Mouse (Mus musculus): Measurements from ENCODE around the gene Ppt2.

Gene Ppt2

DNA sequence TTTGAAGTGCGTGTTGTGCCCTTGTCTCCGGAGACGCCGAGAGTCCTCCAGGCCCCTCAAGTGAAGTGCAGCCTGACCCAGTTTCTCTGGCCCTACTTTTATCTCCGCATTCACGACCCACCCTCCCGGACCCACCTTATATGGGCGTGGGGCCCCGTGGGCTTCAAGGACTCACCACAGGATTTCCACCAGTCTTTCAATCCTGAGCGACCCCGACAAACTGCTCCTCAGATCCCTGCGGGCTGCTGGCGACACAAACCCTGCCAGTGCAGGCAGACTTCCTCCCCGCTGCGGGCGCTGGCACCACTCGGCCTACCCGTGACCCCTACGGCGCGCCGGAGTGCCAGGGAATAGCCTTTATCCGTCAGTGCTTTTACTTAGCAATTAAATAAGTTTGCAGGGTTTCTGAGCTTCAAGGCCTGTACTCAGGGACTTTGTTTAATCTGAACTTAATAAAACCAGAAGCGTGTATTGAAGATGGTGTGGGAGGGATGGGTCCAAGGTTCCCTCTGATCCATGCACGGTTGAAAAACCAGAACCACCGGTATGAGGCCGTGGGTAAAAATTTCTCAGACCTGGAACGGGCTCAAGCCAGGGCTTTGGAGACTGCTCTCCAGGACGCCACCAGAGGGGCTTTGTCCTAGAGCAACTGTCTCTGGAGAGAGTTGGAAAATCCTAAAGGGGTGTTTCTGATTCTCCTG lies at the start of gene Ppt2:
TSS of gene Ppt2 (minus strand) at position 568 of the 701 bp plus-strand sequence.
- ATAC-seq (ENCODE audit: low TSS enrichment) = no peak

DNA sequence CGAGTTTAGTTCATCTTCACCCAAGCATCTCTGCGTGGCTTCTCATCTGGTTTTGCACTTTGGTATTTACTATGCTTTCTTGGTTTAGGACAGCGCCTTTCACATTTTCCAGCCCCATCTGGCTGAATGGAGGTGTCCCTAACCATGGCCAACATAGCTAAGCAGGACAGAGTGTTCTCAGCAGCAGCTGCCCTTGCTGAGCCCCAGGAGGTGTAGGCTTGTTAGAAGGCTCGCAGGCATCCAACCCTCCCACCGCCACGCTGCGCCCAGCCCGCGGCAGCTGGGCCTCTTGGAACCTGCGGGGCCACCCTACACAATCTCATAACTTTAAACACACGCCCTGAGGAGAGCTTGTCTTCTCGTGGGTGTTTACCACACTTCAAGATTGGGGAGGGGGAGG lies 48.4 kb upstream of the Ppt2 start:
- no peak for ATAC-seq (ENCODE audit: low TSS enrichment)

DNA sequence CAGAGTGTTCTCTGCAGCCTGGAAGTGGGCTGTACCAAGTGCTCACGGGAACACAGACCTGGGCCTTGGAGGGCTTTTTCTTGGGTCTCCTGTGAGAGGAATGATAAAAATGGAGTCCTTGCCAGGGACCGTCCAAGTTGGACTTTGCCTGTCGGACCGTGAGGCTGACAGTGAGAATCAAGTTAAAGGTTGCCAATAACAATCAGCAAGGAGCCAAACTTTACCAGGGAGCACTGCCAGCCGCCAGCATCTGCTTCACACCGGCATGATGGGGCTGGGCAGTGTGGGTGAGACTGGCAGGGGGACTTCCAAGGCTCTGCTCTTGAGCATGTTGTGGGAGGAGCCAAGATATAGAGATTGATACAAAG lies 47.8 kb upstream of the Ppt2 start:
- ATAC-seq (ENCODE audit: low TSS enrichment) = no peak

DNA sequence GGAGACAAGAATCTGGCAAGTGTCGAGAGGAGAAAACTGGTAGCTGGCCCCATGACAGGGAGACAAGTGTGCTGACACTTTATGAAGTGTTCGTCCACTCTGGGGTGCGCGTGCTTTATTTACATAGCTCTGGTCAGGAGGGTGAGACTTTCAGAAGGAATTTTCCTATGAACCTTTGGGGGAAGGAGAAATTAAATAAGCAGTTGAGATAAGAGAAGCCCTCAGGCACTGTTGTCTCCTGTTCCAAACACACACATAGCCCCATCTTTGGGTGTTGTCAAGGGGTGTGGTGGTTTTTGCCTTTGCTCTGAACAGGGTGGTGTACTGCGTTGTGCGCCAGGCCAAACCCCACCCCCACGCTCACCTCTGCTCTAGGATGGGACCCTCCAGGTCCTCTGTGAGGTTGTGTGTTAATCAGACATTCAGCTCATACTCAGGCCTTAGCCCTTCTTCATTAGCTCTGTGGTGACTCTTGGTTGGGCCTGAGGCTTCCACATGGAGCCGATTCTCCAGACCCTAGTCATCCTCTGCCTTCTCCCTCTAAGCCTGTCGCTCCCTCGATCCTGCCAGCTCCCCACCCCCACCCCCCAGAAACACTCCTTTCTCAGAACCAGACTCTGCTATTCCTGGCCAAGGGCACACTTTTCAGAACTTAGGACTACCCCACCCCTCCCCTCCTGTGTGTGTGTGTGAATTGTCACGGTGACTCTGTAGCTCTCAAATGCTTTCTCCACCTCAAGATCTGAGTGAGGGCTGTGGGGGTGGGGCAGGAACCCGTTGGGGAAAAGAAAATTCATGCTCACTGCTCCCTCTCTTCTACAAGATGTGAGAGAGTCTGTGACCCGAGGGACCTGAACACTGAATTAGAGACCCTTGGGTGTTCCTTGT lies 47.1 kb upstream of the Ppt2 start:
- ATAC-seq (ENCODE audit: low TSS enrichment) = no peak

DNA sequence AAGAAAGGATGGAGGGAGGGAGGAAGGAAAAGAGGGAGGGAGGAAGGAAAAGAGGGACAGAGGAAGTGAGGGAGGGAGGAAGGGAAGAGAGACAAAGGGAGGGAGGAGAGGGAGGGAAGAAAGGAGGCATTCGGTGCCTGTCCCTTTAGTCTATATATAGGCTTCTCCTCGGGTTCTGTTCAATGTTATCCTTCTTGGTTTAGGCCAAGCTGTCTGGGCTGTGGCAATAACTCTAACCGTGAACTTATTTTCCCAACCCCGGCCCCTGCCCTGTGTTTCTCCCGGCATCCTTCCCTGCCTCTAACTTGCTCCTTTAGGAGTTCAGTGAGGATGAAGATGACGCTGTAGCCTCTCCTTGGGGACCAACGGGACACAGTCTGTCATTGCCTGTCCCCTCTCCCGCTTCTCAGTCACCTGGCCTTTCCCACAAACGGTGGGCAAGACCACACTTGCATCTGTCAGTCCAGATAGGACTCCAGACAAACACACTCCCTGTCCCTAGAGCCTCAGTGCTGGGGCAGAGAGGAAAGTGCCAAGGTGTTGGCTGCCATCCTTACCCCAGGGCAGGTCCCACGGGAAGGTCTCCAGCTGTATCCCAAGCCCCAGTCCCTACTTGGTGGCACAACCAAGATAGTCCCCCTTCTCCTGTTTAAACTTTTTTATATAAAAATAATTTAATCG lies 46.4 kb upstream of the Ppt2 start:
- ATAC-seq (ENCODE audit: low TSS enrichment) = no peak

DNA sequence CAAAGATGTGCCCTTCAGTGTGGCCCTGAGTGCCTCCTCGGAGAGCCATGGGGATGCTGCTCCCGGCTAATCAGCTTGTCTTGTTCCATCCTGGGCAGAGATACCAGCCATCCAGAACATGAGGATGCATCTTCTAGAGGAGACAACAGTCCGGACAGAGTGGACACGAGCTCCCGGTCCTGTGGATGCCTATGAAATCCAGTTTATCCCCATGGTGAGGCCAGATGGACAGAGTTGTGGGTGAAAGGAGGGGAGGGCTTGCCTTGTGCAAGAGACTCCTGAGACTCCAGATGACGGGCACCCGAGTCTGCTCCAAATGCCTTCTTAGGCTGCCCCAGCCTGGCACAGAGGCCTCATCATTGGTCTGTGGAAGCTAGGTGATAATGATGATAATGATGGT lies 44.8 kb upstream of the Ppt2 start:
- ATAC-seq (ENCODE audit: low TSS enrichment) = no peak

DNA sequence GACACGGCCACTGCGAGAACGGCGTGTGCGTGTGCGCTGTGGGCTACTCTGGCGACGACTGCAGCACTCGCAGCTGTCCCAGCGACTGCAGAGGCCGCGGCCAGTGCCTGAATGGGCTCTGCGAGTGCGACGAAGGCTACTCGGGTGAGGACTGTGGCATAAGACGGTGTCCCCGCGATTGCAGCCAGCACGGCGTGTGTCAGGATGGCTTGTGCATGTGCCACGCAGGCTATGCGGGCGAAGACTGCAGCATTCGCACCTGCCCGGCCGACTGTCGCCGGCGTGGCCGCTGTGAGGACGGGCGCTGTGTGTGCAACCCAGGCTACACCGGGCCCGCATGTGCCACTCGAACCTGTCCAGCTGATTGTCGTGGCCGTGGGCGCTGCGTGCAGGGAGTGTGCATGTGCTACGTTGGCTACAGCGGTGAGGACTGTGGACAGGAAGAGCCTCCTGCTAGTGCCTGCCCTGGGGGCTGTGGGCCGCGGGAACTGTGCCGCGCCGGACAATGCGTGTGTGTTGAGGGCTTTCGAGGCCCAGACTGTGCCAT lies 44.0 kb upstream of the Ppt2 start:
- ATAC-seq (ENCODE audit: low TSS enrichment) = no peak

DNA sequence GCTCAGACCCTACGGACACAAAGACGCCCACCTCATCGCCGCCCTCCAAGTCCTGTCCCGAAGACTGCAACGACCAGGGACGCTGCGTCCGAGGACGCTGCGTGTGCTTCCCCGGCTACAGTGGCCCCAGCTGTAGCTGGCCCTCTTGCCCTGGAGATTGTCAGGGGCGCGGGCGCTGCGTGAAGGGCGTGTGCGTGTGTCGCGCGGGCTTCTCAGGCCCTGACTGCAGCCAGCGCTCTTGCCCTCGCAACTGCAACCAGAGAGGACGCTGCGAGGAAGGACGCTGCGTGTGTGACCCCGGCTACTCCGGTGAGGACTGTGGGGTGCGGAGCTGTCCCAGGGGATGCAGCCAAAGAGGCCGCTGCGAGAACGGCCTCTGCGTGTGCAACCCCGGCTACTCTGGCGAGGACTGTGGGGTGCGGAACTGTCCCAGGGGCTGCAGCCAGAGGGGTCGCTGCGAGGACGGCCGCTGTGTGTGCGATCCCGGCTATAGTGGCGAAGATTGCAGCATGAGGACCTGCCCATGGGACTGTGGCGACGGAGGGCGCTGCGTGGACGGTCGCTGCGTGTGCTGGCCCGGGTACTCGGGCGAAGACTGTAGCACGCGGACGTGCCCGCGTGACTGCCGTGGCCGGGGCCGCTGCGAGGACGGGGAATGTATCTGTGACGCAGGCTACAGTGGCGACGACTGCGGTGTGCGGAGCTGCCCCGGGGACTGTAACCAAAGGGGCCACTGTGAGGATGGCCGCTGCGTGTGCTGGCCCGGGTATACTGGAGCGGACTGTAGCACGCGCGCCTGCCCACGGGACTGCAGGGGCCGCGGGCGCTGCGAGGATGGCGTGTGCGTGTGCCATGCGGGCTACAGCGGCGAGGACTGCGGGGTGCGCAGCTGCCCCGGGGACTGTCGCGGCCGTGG lies 43.1 kb upstream of the Ppt2 start:
- ATAC-seq (ENCODE audit: low TSS enrichment) = no peak

DNA sequence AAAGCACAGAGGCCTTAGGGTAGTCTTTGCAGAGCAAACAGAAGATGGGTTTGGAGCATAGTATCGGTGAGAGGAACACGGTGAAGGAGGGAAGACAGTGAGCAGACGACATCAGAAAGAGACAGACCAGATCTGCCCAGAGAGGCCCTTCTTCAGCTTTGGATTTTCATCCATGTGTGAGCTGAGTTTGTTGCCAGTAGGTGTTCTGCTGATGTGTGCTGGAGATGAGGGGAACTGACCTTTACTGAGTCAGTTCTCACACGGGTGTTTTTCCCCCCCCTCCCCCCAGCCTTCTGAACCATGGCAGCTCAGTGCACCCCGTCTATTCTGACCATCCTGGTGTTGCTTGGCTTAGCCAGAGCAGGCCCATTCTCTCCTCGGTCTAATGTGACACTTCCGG lies 41.9 kb upstream of the Ppt2 start, which contains the start of gene Tnxb:
TSS of gene Tnxb (plus strand) at position 301 of the 400 bp plus-strand sequence.
- no peak for ATAC-seq (ENCODE audit: low TSS enrichment)

DNA sequence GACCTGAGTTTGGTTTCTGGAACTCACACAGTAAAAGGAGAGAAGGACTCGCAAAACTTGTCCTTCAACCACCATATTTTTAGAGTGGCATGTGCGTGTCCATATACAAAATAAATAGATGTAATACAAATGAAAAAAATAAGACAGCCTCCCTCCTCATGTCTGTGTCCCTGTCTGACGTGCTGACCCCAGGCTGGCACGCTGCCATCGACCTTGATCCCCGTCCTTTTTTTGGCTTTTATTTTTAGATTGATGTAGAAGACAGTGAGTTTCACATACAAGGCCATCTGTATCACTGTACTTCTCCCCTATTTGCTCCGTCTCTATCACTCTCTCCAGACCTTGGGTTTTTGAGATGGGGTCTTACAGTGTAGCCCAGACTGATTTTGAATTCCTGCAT lies 36.2 kb upstream of the Ppt2 start:
- ATAC-seq (ENCODE audit: low TSS enrichment) = no peak

DNA sequence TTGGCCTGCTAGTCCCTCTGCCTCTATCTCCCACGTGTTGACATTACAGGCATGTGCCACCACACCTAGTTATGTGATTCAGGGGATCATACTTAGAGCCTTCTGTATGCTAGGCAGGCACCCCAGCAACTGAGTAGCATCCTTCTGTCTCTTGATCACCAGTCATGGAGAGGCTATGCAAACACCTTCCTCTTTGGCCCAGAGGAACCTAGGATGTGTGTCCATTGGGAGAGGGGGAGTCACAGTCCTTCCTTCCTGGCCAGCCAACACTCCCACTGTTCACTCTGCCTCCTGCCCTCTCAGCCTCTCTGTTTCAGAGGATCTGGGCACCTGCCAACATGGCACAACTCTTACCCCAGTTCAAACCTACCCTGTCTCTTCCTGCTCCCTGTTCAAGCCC lies 35.2 kb upstream of the Ppt2 start:
- ATAC-seq (ENCODE audit: low TSS enrichment) = no peak

DNA sequence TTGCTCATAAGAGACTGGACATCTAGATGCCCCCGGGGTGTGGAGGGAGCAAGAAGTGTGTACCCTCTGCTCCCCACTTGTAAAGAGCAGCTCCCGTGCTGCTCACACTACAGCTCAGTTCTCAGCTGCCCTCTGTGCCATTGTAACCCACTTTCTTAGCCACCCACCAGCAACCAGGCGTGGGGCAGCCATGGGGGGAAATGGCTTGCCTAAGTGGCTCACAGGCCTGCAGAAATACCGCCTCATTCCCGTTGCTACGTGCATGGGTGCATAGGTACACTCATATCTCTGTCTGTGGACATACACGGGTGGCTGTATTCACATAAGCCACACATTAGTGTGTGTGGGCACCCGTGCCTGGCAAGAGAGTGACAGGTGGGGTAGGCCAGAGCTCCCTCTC lies 34.7 kb upstream of the Ppt2 start:
- ATAC-seq (ENCODE audit: low TSS enrichment) = no peak

DNA sequence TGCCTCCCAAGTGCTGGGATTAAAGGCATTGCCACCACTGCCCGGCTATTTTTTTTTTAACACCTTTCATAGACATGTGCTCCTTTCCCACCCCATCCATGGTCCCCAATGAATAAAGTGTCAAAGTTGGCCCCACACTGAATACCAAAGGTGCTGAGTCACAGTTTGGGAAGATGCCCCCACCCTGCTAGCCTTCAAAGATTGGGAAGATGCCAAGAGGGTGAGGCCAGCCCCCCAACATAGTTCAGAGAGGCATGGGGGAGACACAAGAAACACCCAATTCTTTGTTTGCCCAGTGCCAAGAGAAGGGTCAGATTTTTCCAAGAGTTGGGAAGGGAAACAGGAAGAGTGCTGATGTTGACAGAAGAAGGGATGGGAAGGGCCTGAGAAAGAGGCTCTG lies 34.2 kb upstream of the Ppt2 start:
- no peak for ATAC-seq (ENCODE audit: low TSS enrichment)

DNA sequence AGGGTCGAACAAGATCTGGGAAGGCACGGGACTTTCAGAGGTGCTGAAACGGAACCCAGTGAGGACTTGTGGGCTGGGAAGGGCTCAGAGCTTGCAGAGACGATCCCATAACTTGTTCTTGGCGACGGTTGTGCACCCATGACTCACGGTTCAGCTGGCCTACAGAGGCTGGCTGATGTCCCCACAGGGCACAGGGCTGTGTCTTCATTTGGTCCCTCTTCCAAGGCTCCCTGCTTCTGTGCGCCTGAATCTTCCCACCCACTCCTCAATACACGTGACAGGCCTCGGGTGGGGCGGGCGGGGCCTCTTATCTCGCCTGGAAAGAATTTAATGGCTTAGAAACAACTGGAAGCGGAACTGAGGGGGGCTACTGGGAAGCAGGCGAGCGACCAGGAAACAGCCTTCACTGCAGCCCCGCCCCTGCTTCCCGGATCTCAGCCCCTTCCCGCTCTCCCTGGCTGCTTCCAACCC lies 32.8 kb upstream of the Ppt2 start:
- no peak for ATAC-seq (ENCODE audit: low TSS enrichment)

DNA sequence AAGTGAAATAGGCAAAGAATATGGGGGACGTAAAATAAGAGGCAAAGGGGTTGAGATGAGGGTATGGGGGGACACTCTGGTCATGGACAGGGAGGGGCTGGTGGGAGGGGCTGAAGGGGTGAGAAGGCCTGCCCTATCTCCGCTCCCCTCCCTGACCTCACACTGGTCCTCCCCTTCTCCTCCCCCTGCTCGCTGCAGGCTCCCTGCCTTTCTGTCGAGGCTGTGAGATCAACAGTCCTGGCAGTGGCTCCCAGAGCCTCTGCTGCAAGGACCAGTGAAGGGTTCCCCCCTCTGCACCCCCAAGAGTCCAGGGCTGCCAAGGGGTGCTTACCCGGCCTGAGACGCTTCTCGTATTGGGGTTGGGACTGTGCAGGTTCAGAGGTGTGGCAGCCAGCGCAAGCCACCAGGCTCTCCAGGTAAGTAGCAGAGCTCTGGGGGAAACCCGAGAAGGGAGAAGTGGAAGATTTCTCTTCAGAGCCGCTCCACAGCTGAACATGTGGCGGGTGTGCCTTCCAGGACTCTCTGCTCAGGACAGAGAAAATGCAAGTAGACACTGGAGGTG lies 32.0 kb upstream of the Ppt2 start:
- no peak for ATAC-seq (ENCODE audit: low TSS enrichment)

DNA sequence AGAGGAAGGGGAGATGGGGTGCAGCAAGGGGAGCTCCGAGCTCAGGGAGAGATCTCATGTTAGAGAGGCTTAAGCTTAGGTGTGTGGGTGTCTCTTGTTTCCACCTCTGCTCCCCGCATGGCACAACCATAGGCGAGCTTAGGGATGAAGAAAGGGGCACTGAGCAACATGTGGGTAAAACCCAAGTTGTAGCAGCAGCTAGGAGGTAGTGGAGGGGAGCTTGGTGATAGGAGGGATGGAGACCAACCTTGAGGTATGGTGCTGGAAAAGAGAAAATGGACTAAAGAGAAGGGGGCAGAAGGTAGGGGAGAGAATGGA lies 31.5 kb upstream of the Ppt2 start:
- ATAC-seq (ENCODE audit: low TSS enrichment) = no peak

DNA sequence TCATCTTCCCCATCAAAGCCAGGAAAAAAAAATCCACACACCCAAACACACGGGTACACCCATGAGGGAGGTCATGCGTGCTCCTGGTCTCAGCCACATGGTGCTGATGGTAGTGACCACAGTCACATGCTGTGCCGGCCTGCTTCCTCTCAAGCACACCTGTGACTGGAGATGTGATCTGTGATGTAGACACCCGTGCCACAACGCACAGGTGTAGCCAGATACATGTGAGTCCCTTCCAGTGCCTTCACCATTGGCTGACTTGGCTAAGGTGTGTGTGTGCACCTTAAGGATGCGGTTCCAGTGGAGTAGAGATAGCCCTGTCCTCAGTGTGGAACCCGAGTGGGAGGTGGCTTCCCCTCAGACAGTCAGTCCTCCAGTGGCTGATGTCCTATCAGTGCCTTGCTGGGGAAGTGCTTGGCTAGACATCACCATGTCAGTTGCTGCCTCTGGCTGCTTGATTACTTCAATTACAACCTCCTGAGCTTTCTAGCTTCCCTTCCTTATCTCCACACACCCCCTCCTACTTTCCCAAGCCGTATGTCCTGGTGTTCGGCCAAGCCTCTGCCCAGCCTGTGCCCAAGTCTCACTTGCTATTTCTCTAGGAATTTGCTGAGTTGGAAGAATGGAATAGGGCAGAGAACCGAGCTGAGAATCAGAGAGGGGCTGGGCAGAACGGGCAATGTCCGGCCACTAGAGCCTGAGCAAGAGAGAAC lies 31.0 kb upstream of the Ppt2 start:
- no peak for ATAC-seq (ENCODE audit: low TSS enrichment)

DNA sequence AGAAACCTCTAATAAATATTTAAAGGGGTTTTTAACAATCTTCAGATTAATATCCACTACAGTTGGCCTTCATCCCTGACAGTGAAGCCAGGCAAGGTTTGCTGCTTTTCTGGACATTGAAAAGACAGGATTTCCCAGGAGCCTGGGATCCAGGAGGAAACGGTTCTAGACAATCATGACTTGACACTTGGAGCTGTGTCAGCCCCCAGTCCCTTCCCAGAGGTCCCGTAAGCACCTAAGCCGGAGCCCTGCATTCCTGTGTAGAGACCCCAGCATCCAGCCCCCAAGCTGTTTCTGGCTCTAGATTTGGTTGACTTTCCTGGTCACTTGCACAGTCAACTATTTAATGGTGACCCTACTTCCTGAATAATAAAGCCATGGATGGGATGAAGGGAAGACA lies 30.3 kb upstream of the Ppt2 start:
- no peak for ATAC-seq (ENCODE audit: low TSS enrichment)

DNA sequence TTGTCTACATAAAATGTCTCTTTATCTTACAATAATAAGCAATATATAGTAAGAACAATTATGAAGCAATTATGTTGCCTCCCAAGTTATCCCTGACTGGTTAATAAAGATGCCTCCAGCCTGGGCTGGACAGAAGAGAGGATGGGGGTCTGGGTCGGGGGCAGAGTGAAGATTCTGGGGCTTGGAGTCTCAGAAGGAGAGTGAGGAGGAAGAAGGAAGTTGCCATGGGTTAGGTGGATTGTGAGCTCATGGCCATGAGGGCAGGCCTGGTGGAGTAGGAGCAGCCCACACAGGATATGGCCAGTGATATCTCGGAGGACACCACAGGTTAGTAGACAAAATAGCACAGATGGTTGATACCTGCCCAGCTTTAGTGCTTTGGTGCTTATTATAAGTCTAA lies 29.8 kb upstream of the Ppt2 start:
- no peak for ATAC-seq (ENCODE audit: low TSS enrichment)

DNA sequence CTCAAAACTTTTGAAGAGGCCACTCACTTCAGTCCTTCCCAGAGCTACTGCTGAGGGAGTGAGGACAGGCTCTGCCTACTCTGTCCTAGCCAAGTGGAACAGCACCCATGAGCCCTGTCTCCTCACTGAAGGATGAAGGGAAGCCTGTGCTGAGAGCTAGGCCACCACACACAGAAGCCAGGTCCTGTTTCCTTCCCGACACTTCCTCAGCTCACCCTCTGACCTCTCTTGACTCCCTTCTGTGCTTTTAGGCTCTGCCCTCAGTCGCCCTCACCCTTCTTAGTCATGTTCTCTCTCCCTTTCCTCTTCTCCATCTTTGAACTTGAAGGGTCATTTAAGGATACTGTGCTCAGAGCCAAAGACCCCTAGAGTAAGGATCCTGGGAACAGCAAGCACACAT lies 29.0 kb upstream of the Ppt2 start:
- ATAC-seq (ENCODE audit: low TSS enrichment) = no peak

Measured in frontal cortex, adult (tissue).